ENCODE assay signal across 22 mouse cellular contexts in genomic region chr19:37343899-37344298, GRCm38 (mm10). TPM values are rescaled to one million over a fixed set of nuclear protein-coding genes. Genes with fewer than 3 reads are reported as not detected.
A peak's percentile ranks its signal among the peaks of the same experiment; 100 is the strongest.
DNase-seq lines count a peak whose midpoint lies in the region; ATAC-seq lines count a peak whose summit lies in the region.
"Had no signal": no experiment of that assay in that cellular context is flagged by ENCODE, and none has a peak within 500 bp of the region (broad histone marks: within the 10 kb centered on the region; RNA-seq: fewer than 3 reads in every experiment).

No protein-coding gene starts in this region.

- WGBS in intestine, embryonic 16.5 days, result 52% methylated on average over 5 of the region's 5 CpGs

- H3K36me3 ChIP-seq in intestine, embryonic 16.5 days (ENCODE audit: control insufficient read depth, insufficient read depth, low read length), result no peaks in the 10 kb centered on the region
- H3K36me3 ChIP-seq: embryonic facial prominence, embryonic 12.5 days; forebrain, embryonic 12.5 days; hindbrain, embryonic 10.5 days had no signal

- peak; percentile 25 for DNase-seq in adrenal gland, postnatal 14 days
- no peak for DNase-seq in adrenal gland, postnatal 4 days (ENCODE audit: low spot score in 2 of 2)
- DNase-seq in adrenal gland, postnatal 36 days, result peak; percentile 25 to 27
- no peak for DNase-seq in spleen, postnatal 36 days (ENCODE audit: low spot score in 2 of 2)
- DNase-seq in layer of hippocampus, postnatal 14 days (ENCODE audit: low spot score in 2 of 2), result no peak
- DNase-seq: B cell, adult 2 months; cerebellum, adult 11 months; cerebellum, adult 8-10 months; cerebellum, postnatal 14 days; embryo, embryonic 11 days; gastrocnemius, postnatal 10 days; heart, adult 2 months; kidney, adult 11 months had no signal

- peak; percentile 58 for ATAC-seq in intestine, embryonic 16.5 days
- ATAC-seq: CD4-positive, CD25-positive, alpha-beta regulatory T cell, adult 4 months; forebrain, embryonic 16.5 days had no signal

- no peak overlapping the region for H3K9ac ChIP-seq in intestine, embryonic 16.5 days (ENCODE audit: low read depth, low read length)
- H3K9ac ChIP-seq: embryonic facial prominence, embryonic 12.5 days; forebrain, embryonic 12.5 days; hindbrain, embryonic 14.5 days had no signal

- H3K27ac ChIP-seq in intestine, embryonic 16.5 days (ENCODE audit: low read length), result no peak overlapping the region
- H3K27ac ChIP-seq: embryonic facial prominence, embryonic 12.5 days; forebrain, embryonic 12.5 days; heart, adult 2 months; hindbrain, embryonic 10.5 days; hindbrain, embryonic 14.5 days had no signal

- H3K9me3 ChIP-seq in intestine, embryonic 16.5 days (ENCODE audit: control insufficient read depth, low read length), result no peaks in the 10 kb centered on the region
- H3K9me3 ChIP-seq: embryonic facial prominence, embryonic 12.5 days; forebrain, embryonic 12.5 days; G1E; hindbrain, embryonic 10.5 days had no signal

- peaks cover 8% of the 10 kb centered on the region; the same call in 1 of the 2 replicates for H3K4me1 ChIP-seq in intestine, embryonic 16.5 days (ENCODE audit: control insufficient read depth, insufficient read depth, low read length)
- H3K4me1 ChIP-seq: embryonic facial prominence, embryonic 12.5 days; forebrain, embryonic 12.5 days; hindbrain, embryonic 10.5 days had no signal

- no peaks in the 10 kb centered on the region for H3K27me3 ChIP-seq in intestine, embryonic 16.5 days (replicated peaks; ENCODE audit: control insufficient read depth, insufficient read depth, low read length)
- H3K27me3 ChIP-seq: embryonic facial prominence, embryonic 12.5 days; forebrain, embryonic 12.5 days had no signal

- H3K4me2 ChIP-seq in intestine, embryonic 16.5 days (ENCODE audit: low read depth, low read length), result no peak overlapping the region
- H3K4me2 ChIP-seq: embryonic facial prominence, embryonic 12.5 days; forebrain, embryonic 12.5 days; heart, embryonic 11.5 days; hindbrain, embryonic 14.5 days had no signal

- no peak overlapping the region for H3K4me3 ChIP-seq in intestine, embryonic 16.5 days (ENCODE audit: low read length)
- H3K4me3 ChIP-seq: embryonic facial prominence, embryonic 12.5 days; forebrain, embryonic 12.5 days; heart, adult 2 months; hindbrain, embryonic 10.5 days had no signal

RNA-seq across cellular contexts. Expression of gene Ide, which starts 6.2 kb away (rescaled TPM):
- total RNA-seq in adrenal gland, postnatal 14 days (2021), result 76.9 and 81.1 TPM in 2 replicates
- 10 to 100 TPM; 65.4 to 69.4 TPM for total RNA-seq in adrenal gland, postnatal 4 days (2021)
- total RNA-seq in adrenal gland, postnatal 36 days (2021), result 10 to 100 TPM; 86.6 to 99.3 TPM
- polyA plus RNA-seq in intestine, embryonic 16.5 days (2015; fragmentation: Nextera tagmentation; extraction: Ambion mirVana), result 49.1 and 50.8 TPM in 2 replicates
- total RNA-seq in layer of hippocampus, postnatal 14 days (2021), result 10 to 100 TPM; 46.1 to 46.4 TPM

RNA-seq across cellular contexts. Expression of gene Kif11, which starts 32.3 kb away (rescaled TPM):
- 10.3 and 12.5 TPM in 2 replicates for total RNA-seq in adrenal gland, postnatal 14 days (2021)
- 10 to 100 TPM; 21.2 to 23.7 TPM for total RNA-seq in adrenal gland, postnatal 4 days (2021)
- total RNA-seq in adrenal gland, postnatal 36 days (2021), result 1 to 10 TPM; 3.2 to 3.3 TPM
- polyA plus RNA-seq in intestine, embryonic 16.5 days (2015; fragmentation: Nextera tagmentation; extraction: Ambion mirVana), result 37.3 and 40.4 TPM in 2 replicates
- total RNA-seq in layer of hippocampus, postnatal 14 days (2021), result 1 to 10 TPM; 2.4 to 3.1 TPM

Comparison
In these comparisons a context has a peak if more than half of its experiments do, and no peak if none do; other contexts are left out.
1. DNase-seq: peak in adrenal gland, postnatal 14 days (single experiment) and adrenal gland, postnatal 36 days (2 of 2); none in adrenal gland, postnatal 4 days (0 of 2), spleen, postnatal 36 days (0 of 2) and layer of hippocampus, postnatal 14 days (0 of 2).